Mouse (Mus musculus) lung, postnatal 0 days (tissue): ENCODE measurements at regions not wholly inside any gene's neighbourhood (a gene's known extent, or its start where the extent isn't known, plus 50 kb on each side); places are given as distances from the start of the nearest gene placed in this dataset.

Source experiments
- CTCF ChIP-seq: IDR thresholded peaks from 2 replicates; pipeline ENCODE4 v1.5.1; 2016; ENCODE audit warnings: antibody characterized with exemption, mild to moderate bottlenecking
- EP300 ChIP-seq: IDR thresholded peaks from 2 replicates; pipeline ENCODE4 v1.6.1; 2016; ENCODE audit warnings: antibody characterized with exemption, mild to moderate bottlenecking, control low read depth

DNA sequence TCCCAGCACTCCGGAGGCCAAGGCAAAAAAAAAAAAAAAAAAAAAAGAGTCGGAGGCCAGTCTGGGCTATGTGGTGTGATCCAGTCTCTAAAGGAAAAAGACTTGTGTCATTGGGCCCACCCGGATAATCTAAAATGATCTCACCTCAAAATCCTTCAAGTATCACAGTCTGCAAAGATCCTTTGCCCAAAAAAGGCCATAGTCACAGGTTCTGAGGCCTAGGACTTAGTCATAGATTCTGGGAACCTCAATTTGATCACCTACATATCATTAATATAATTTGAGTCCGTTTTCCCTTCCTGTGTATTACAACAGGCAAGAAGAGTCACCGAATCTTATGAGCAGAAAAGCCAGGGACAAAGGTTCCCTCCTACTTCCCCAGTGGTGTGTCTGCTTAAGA is 98.3 kb upstream of the Rad23b start:
- no peak for TF ChIP-seq EP300
- no peak for TF ChIP-seq CTCF
